Mouse (Mus musculus) stomach, postnatal 0 days (tissue): ENCODE measurements at regions not wholly inside any gene's neighbourhood (a gene's known extent, or its start where the extent isn't known, plus 50 kb on each side); places are given as distances from the start of the nearest gene placed in this dataset.

Experiments
- ATAC-seq: fragments of 200-750 bp; cut with Nextera tagmentation; 2 replicates; pipeline ENCODE4 v1.8.0; 2017; ENCODE audit not compliant: low FRiP score, low TSS enrichment
- DNase-seq: peaks from one replicate; pipeline ENCODE4 v3.0.0-alpha.2; 2016; ENCODE audit warnings: low spot score
- H3K27ac ChIP-seq: fragments of 300-500 bp; sonication (generic); replicated peaks from 2 replicates; pipeline ENCODE4 v1.5.1; 2014; ENCODE audit warnings: mild to moderate bottlenecking, control low read depth
- H3K27me3 ChIP-seq: fragments of 300-500 bp; sonication (generic); 2 replicates; pipeline ENCODE4 v1.6.1; 2014; ENCODE audit warnings: low read length; ENCODE audit not compliant: control insufficient read depth, insufficient read depth
- H3K36me3 ChIP-seq: fragments of 300-500 bp; sonication (generic); 2 replicates; pipeline ENCODE4 v1.6.1; 2014; ENCODE audit warnings: low read length, mixed read lengths; ENCODE audit not compliant: control insufficient read depth, insufficient read depth
- H3K4me1 ChIP-seq: fragments of 300-500 bp; sonication (generic); replicated peaks from 2 replicates; pipeline ENCODE4 v1.6.1; 2014; ENCODE audit warnings: antibody characterized with exemption; ENCODE audit not compliant: control insufficient read depth, insufficient read depth
- H3K4me2 ChIP-seq: fragments of 300-500 bp; sonication (generic); replicated peaks from 2 replicates; pipeline ENCODE4 v1.6.1; 2014; ENCODE audit warnings: low read depth, mild to moderate bottlenecking, control low read depth, moderate library complexity
- H3K4me3 ChIP-seq: fragments of 300-500 bp; sonication (generic); 2 replicates; pipeline ENCODE4 v1.5.1; 2014; ENCODE audit warnings: low read depth, low read length, control low read depth
- H3K9ac ChIP-seq: fragments of 300-500 bp; sonication (generic); 2 replicates; pipeline ENCODE4 v1.6.1; 2014; ENCODE audit warnings: mild to moderate bottlenecking, low read length, control low read depth, mixed read lengths
- H3K9me3 ChIP-seq: fragments of 300-500 bp; sonication (generic); 2 replicates; pipeline ENCODE4 v1.6.1; 2016; ENCODE audit warnings: low read length; ENCODE audit not compliant: control insufficient read depth
- CTCF ChIP-seq: IDR thresholded peaks from 2 replicates; pipeline ENCODE4 v1.5.1; 2016; ENCODE audit warnings: antibody characterized with exemption, low read depth, mild to moderate bottlenecking, moderate library complexity
- EP300 ChIP-seq: optimal IDR thresholded peaks from 2 replicates; pipeline ENCODE3; 2016; ENCODE audit warnings: antibody characterized with exemption
- WGBS: fragments of 180-500 bp; shearing (Covaris S2); extraction: QIAGEN DNeasy Blood & Tissue Kit; methylation state at CpG from one replicate; pipeline ENCODE4 v1.1.7; 2014; 5-methylcytosine and 5-hydroxymethylcytosine counted together

DNA sequence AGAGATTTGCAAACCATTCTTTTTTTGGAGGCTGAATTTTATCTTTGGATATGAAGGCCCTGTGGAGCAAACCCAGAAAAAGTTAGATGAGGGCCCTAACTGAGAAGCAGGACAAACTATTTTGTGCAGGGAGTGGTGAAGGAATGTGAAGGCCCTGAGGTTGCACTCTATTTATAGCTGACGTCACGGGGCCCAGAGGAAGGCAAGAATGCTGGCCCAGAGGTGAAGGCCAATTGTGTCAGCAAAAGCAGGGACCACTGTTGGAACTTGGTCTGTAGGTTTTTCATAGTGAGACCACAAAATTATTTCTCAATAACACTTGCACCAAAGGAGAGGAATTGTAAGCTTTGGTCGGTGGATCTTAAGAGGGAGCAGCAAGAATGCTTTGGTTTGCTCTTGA, 60.6 kb upstream of the Kctd3 start:
- H3K27me3 ChIP-seq: no peaks in the 10 kb centered on the region
- no peaks in the 10 kb centered on the region for H3K36me3 ChIP-seq
- H3K9ac ChIP-seq: no peak overlapping the region
- no peak overlapping the region for H3K4me2 ChIP-seq
- TF ChIP-seq CTCF: no peak
- 55% methylated on average over 3 of the region's 3 CpGs for WGBS
- no peak overlapping the region for H3K4me3 ChIP-seq
- ATAC-seq (no peak), DNase-seq (no peak)
- H3K9me3 ChIP-seq: no peaks in the 10 kb centered on the region
- H3K27ac ChIP-seq: no peak overlapping the region
- H3K4me1 ChIP-seq: no peaks in the 10 kb centered on the region

DNA sequence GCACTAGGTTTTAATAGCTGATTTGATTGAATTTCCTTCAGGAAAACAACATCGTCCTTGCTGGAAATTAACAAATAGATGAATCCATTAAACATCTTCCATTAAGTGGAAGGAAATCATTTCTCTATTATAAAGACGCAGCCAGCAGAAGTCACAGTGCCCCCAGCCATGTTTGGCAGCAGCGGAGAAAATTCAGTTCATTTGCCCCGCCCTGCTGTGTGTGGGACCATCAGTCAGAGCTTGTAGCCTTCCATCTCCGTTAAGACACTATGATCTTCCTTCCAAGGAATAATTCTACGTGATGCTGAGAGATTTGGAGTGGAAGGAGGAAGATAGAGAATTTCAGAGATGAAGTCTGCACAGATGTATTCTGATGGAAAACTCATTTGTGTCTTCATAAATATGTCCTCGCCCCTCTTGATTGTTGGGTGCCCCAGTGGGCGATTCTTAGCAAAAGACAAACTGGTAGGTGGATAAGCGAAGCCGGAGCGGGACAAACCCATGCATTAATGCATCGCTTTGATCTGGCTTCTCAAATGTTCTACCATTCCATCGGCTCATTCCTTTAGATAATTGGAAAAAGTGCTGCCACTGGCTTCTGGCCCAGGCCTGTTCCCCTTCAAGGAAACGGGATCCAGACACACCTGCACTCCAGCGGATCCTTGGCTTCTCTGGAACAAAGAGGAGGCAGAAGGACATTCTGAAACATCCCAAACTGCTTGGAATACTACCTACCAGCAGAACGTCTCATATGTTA, 59.7 kb upstream of the Kctd3 start:
- Histone ChIP-seq H3K27me3 (no peaks in the 10 kb centered on the region), H3K4me2 (no peak overlapping the region), H3K4me1 (no peaks in the 10 kb centered on the region), H3K9ac (no peak overlapping the region), H3K27ac (no peak overlapping the region), H3K4me3 (no peak overlapping the region), H3K9me3 (no peaks in the 10 kb centered on the region), H3K36me3 (no peaks in the 10 kb centered on the region)
- DNase-seq: no peak
- ATAC-seq: no peak
- 73% methylated on average over 16 of the region's 16 CpGs for WGBS
- TF ChIP-seq CTCF (no peak), EP300 (no peak)

DNA sequence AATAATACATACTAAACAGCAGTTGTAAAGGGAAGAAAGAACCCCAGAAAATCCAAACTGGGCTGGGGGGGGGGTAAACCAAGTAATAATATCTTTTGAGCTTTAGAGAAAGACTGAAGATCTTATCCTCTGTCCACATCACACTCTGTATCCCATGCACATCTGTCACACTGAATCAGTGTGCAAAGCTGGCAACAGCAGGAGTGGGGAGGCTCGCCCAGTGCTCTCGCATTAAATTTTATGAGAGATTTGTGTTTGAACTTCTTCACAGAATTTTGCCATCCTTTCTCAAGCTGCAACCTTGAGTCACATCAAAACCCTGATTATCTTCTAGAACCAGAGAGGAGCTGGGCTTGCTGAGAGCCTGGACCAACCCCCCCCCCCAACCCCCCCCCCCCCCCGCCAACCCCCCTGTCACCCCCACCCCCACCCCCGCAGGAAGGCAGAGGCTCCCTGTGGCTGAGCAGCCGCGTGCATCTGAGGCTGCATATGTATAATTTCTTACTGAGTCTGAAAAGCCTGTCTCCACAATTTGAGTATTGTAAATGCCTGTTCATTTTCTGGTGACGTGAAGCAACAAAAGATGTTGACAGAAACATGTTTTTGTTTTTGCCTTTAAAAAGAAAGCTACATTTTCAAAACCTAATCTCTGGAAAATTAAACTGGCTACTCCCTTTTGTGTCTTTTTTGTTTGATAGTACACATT, 59.0 kb upstream of the Kctd3 start:
- 47% methylated on average over 5 of the region's 7 CpGs for WGBS
- Histone ChIP-seq H3K9me3 (no peaks in the 10 kb centered on the region), H3K27me3 (no peaks in the 10 kb centered on the region), H3K9ac (no peak overlapping the region), H3K4me2 (no peak overlapping the region), H3K27ac (no peak overlapping the region), H3K36me3 (no peaks in the 10 kb centered on the region), H3K4me3 (no peak overlapping the region), H3K4me1 (no peaks in the 10 kb centered on the region)
- ATAC-seq: no peak
- TF ChIP-seq EP300 (no peak), CTCF (no peak)
- DNase-seq: no peak

DNA sequence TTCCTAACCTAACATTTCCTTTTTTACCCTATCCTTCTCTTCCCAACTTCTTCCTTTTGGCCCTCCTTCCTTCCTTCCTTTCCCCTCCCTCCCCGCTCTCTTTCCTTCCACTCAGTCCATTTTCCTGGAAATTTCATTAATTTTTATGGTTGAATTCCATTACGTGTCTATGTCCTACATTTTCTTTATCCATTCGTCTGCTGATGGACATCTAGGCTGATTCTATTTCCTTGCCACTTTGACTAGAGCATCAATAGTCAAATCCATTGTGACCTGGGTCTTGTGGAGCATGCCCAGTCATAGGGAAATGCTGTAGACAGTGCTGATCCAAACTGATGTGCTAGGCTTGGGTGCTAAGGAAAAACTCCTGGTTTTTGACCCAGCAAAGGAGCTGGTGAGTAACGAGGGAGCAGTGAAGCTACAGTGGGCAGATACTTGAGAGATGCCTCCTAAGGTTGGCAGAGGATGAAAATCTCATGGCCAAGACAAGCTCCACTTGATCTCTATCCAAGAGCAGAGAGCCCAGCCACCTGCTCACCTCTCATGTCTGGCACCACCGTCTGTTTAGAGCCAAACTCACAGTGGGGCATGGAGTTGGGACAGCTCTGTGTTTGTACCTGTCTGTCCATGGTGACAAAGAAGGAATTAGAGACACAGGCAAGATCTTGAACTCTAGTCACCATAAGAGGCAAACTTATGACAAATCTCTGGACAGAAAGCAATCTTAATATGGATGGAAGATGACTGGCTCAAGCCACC, 57.7 kb upstream of the Kctd3 start:
- TF ChIP-seq CTCF (no peak), EP300 (no peak)
- no peak for DNase-seq
- 76% methylated on average over 5 of the region's 5 CpGs for WGBS

DNA sequence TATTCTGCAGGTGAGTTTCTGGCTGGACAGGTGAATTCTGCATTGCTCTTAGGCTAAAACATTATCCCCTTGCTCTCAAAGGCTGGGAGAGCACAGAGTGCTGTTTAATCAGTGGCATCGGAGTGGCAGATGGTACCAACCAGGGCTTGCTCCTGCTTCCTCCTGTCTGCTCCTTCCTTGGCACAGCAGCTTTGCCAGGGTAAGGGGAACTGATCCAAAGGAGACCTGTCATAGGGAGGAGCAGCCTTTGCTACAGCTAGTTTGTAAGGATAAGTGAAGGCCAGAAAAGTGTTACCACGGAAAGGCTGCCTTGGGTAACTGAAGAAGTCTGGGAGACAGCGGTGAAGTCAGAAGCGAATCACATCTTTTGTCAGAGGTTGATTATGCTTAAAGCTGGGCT, 57.0 kb upstream of the Kctd3 start:
- no peak for ATAC-seq
- DNase-seq: no peak
- H3K27ac ChIP-seq: no peak overlapping the region
- no peak overlapping the region for H3K4me3 ChIP-seq
- H3K9ac ChIP-seq: no peak overlapping the region
- WGBS: 91% methylated on average over 4 of the region's 4 CpGs
- no peaks in the 10 kb centered on the region for H3K27me3 ChIP-seq
- no peaks in the 10 kb centered on the region for H3K4me1 ChIP-seq
- H3K4me2 ChIP-seq: no peak overlapping the region
- H3K36me3 ChIP-seq: no peaks in the 10 kb centered on the region
- no peaks in the 10 kb centered on the region for H3K9me3 ChIP-seq
- TF ChIP-seq EP300: no peak
- TF ChIP-seq CTCF: no peak

More for the DNA sequence above, 57.7 kb upstream of the Kctd3 start:
- no peak for ATAC-seq
- H3K9ac ChIP-seq: no peak overlapping the region
- H3K27ac ChIP-seq: no peak overlapping the region
- H3K4me1 ChIP-seq: no peaks in the 10 kb centered on the region
- H3K27me3 ChIP-seq: no peaks in the 10 kb centered on the region
- H3K4me3 ChIP-seq: no peak overlapping the region
- no peaks in the 10 kb centered on the region for H3K36me3 ChIP-seq
- no peak overlapping the region for H3K4me2 ChIP-seq
- H3K9me3 ChIP-seq: no peaks in the 10 kb centered on the region
